Mouse (Mus musculus): ENCODE results near the gene Mip.

GRCm38 (mm10) chr10:128191472-128191871 is 34.2 kb upstream of the Mip start:
- no peak for TF ChIP-seq ZC3H11A (IDR thresholded peaks at IDR 0.05; ENCODE audit: borderline replicate concordance, low read depth, low read length)
- TF ChIP-seq HCFC1 (IDR thresholded peaks at IDR 0.05; ENCODE audit: borderline replicate concordance, insufficient read depth, low read length) = no peak
- no peak for TF ChIP-seq MAFK (IDR thresholded peaks at IDR 0.05; ENCODE audit: insufficient read depth, low read depth, low read length)
- no peak for TF ChIP-seq CHD2 (IDR thresholded peaks at IDR 0.05; ENCODE audit: low read depth, low read length)
- TF ChIP-seq ZNF384 (IDR thresholded peaks at IDR 0.05; ENCODE audit: low read depth, low read length) = no peak

Data from ES-E14 (cell line).